Mouse (Mus musculus): ENCODE results near the gene 5730480H06Rik. TPM values are rescaled to one million over a fixed set of nuclear protein-coding genes. Genes with fewer than 3 reads are reported as not detected.
A peak's percentile ranks its signal among the peaks of the same experiment; 100 is the strongest.

5730480H06Rik gene
- polyA plus RNA-seq, 1 experiment from 2014 or later: 19.3 TPM

DNA sequence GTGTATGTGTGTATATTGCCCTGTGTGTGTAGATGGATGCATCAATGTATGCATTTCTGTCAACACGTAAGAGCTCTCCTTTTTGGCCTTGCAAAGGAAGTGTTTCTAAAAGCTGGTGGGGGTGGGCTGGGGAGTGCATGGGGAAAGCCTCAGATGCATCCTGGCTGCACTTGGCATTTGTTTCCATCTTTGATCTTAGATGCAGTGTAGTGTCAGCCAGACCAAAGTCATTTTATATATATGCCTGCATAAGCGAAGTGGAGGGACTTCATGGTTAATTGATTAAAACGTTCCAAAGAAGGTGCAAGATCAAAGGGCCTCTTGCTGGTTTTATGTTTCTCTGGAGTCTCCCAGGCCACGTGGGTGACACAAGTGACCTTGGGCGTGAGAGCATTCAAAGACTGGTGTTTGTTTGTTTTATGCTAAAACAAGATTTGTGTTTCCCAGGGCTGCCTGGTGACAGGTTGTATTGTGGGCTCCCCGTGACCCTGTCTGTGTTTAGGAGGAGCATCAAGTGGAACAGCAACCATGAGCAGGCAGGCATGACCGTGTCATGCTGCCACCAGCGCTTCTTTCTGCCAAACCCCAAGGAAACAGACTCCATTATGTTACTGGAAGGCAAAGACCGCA is 6.2 kb downstream of the 5730480H06Rik start:
- Histone ChIP-seq H3K9ac (replicated peaks; ENCODE audit: low read depth, low read length) (no peak overlapping the region), H3K27ac (ENCODE audit: low read depth, low read length) (no peak overlapping the region), H3K4me3 (ENCODE audit: low read depth, low read length) (no peak overlapping the region), H3K9me3 (ENCODE audit: control insufficient read depth, low read length) (no peaks in the 10 kb centered on the region), H3K36me3 (ENCODE audit: control insufficient read depth, insufficient read depth, low read length) (no peaks in the 10 kb centered on the region), H3K4me2 (ENCODE audit: low read depth, low read length) (no peak overlapping the region), H3K4me1 (ENCODE audit: control insufficient read depth, insufficient read depth, low read length) (no peaks in the 10 kb centered on the region), H3K27me3 (ENCODE audit: control insufficient read depth, insufficient read depth, low read length) (no peaks in the 10 kb centered on the region)
- 7% methylated on average over 9 of the region's 9 CpGs for WGBS
- ATAC-seq (ENCODE audit: low read depth): peak; percentile 34; the same call in 1 of the 2 replicates

DNA sequence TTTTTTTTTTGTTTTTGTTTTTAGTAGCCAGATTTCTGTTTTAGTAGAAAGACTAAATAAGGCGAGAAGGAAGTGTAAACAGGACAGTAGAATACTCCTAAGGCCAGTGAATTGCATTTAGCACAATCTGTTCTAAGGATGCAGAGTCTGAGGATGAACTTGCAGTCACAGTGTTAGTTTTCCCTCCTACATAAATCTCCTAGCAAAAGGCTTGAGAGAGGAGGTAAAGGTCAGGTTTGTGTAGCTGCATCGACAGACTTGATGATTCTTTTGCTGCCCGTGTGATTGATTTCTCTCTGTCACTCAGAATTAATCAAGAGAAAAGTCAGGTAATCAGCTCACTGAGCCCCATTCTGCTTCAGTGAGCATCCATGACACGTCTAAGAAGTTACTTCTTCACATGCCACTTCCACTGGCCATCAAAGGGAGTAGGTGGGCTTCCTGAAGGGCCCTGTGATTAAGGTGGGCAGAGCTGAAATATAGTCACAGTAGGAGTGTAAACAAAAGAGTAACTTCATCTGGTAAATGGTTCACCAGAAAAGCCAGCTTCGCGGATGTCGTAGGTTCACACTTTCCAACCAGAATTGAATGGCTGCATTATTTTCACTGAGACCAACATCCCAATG is 13.2 kb downstream of the 5730480H06Rik start:
- Histone ChIP-seq H3K27me3 (ENCODE audit: control insufficient read depth, insufficient read depth, low read length) (no peaks in the 10 kb centered on the region), H3K4me1 (ENCODE audit: control insufficient read depth, insufficient read depth, low read length) (no peaks in the 10 kb centered on the region), H3K36me3 (ENCODE audit: control insufficient read depth, insufficient read depth, low read length) (no peaks in the 10 kb centered on the region), H3K9me3 (ENCODE audit: control insufficient read depth, low read length) (no peaks in the 10 kb centered on the region), H3K27ac (ENCODE audit: low read depth, low read length) (no peak overlapping the region), H3K9ac (replicated peaks; ENCODE audit: low read depth, low read length) (no peak overlapping the region), H3K4me2 (ENCODE audit: low read depth, low read length) (no peak overlapping the region), H3K4me3 (ENCODE audit: low read depth, low read length) (no peak overlapping the region)
- 55% methylated on average over 7 of the region's 7 CpGs for WGBS
- ATAC-seq (ENCODE audit: low read depth): no peak

DNA sequence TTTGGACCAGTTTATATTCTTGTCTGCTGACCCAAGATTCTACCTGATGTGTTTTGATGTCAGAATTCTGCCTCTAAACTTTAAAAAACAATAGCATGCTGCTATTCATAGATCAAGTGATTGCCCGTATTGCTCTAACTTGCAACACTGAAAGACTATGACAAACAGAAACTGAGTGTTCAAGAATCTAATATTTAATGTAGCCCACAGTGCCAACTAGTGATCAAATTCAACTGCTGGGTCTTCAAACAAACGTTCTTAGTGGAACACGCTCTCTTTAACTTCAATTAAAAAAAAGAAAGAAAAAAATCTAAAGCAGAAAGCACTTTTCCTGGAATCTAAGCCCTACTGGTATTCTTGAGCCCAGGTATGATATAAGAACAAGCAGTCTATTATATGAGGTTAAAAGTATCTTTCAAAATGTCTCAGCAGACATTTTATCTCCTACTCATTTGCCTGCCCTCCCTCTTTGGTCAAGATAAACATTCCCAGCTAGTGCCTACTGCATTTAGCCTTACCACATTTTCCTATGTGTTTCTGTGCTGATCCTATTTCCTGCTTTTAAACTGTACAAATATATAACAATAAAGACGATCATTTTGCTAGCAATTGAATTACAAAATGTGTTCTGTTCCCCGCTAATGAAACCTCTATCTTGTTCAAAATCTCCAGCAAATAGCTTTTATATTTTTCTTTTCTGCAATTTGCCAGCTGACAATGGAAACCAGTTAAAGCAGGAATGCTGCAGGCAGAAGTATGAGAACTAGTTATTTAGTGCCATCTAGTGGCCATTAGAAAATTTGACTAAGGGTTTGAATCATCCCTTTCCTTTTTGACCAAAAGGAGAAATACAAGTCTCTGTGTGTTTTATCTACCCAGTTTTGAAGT is 17.6 kb downstream of the 5730480H06Rik start:
- ATAC-seq (ENCODE audit: low read depth): peak; percentile 88
- H3K4me2 ChIP-seq (ENCODE audit: low read depth, low read length): no peak overlapping the region
- no peaks in the 10 kb centered on the region for H3K27me3 ChIP-seq (ENCODE audit: control insufficient read depth, insufficient read depth, low read length)
- H3K4me1 ChIP-seq (ENCODE audit: control insufficient read depth, insufficient read depth, low read length): no peaks in the 10 kb centered on the region
- no peaks in the 10 kb centered on the region for H3K9me3 ChIP-seq (ENCODE audit: control insufficient read depth, low read length)
- no peak overlapping the region for H3K4me3 ChIP-seq (ENCODE audit: low read depth, low read length)
- no peak overlapping the region for H3K9ac ChIP-seq (replicated peaks; ENCODE audit: low read depth, low read length)
- 49% methylated on average over 5 of the region's 5 CpGs for WGBS
- no peaks in the 10 kb centered on the region for H3K36me3 ChIP-seq (ENCODE audit: control insufficient read depth, insufficient read depth, low read length)
- no peak overlapping the region for H3K27ac ChIP-seq (ENCODE audit: low read depth, low read length)

DNA sequence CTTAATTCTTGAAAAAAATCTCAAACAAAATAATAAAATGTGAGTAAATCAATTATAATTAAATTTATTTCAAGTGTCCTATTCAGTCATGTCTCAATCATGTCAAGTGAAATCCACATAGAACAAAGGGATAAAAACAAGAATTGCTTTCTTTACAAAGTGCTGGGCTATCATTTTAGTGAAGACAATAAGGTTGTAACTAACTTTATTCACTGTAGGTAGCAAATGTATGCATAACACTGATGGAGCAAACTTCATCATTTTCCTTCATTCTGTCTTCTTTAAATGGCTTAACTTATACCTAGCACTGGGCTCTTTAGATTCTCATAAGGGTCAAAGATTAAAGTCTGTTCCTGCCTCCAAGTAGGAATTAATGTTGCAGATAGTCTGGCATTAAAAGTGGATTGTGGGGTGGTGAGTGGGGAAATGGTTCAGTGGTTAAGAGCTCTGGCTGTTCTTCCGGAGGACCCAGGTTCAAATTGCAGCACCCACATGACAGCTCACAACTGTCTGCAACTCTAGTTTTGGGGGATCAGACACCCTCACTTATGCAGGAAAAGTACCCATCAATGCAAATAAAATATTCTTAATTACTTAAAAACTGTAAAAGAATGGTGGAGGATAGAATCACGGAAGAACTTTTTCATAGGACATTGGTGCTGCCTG is 18.4 kb downstream of the 5730480H06Rik start:
- no peak overlapping the region for H3K27ac ChIP-seq (ENCODE audit: low read depth, low read length)
- no peak overlapping the region for H3K4me2 ChIP-seq (ENCODE audit: low read depth, low read length)
- no peak overlapping the region for H3K4me3 ChIP-seq (ENCODE audit: low read depth, low read length)
- H3K9me3 ChIP-seq (ENCODE audit: control insufficient read depth, low read length): no peaks in the 10 kb centered on the region
- no peaks in the 10 kb centered on the region for H3K4me1 ChIP-seq (ENCODE audit: control insufficient read depth, insufficient read depth, low read length)
- WGBS: 96% methylated on average over 2 of the region's 2 CpGs
- no peak overlapping the region for H3K9ac ChIP-seq (replicated peaks; ENCODE audit: low read depth, low read length)
- H3K36me3 ChIP-seq (ENCODE audit: control insufficient read depth, insufficient read depth, low read length): no peaks in the 10 kb centered on the region
- H3K27me3 ChIP-seq (ENCODE audit: control insufficient read depth, insufficient read depth, low read length): no peaks in the 10 kb centered on the region
- no peak; the same call in 1 of the 2 replicates for ATAC-seq (ENCODE audit: low read depth)

DNA sequence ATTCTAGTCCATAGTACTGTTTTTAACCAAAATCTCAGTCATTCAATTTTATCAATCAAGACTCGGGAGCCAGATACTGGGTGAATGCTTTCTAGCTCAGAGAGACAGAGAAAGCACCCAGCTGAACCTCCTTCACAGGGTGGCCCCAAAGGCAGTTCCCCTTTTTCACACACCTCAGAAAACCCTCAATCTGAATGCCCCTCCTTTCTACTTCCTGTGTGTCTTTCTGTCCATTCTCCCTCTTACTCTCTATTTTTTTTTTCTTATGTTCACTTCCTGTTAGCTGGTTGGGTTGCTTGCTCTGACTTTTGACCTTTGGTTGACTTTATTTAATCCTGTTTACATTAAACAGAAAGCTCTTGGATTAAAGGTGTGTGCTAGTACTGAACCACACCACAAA is 21.6 kb downstream of the 5730480H06Rik start:
- Histone ChIP-seq H3K27me3 (ENCODE audit: control insufficient read depth, insufficient read depth, low read length) (no peaks in the 10 kb centered on the region), H3K4me2 (ENCODE audit: low read depth, low read length) (no peak overlapping the region), H3K36me3 (ENCODE audit: control insufficient read depth, insufficient read depth, low read length) (no peaks in the 10 kb centered on the region), H3K4me3 (ENCODE audit: low read depth, low read length) (no peak overlapping the region), H3K27ac (ENCODE audit: low read depth, low read length) (no peak overlapping the region), H3K9ac (replicated peaks; ENCODE audit: low read depth, low read length) (no peak overlapping the region), H3K9me3 (ENCODE audit: control insufficient read depth, low read length) (no peaks in the 10 kb centered on the region), H3K4me1 (ENCODE audit: control insufficient read depth, insufficient read depth, low read length) (no peaks in the 10 kb centered on the region)
- ATAC-seq (ENCODE audit: low read depth): no peak
- 81% methylated on average over 1 of the region's 1 CpGs for WGBS

DNA sequence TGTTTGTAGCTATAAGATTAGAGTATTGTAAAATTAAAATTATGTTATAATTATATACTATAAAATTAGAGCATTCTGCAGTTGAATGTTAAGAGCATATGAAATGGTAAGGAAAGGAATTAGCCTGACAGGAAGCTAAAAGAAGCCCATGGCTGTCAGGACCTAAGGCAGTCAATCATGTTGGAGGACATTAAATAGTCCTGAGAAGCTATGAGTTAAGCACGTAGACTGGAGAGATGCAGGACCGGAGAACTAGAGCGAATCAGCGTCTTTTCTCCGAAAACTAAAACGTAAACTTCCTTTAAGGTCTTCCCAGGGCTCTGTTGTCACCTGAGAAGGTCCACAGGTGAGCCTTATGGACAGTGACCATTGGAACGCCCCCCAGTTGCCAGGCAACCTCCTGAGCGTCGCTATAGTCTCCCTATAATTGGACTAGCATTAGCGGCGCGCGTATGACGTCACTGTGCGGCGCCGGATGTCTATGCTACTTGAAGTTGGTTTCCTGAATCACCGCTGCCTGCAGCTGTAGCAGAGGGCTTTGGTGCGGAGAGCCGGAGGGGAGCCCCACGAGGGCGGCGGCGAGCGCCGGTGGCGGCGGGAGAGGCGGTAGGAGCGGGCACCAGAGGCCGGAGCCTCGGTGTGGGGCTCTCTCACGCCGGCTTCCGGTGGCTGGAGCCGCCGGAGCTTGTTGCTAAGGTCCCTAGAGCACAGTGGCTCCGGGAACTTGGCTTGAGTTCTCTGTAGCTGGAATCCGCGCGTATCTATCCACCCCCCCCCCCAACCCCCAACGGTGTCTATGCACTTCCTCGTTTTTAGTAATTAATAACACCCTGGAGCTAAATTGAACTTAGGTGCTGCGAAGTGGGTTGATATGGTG is 44.4 kb downstream of the 5730480H06Rik start:
- no peaks in the 10 kb centered on the region for H3K9me3 ChIP-seq (ENCODE audit: control insufficient read depth, low read length)
- H3K36me3 ChIP-seq (ENCODE audit: control insufficient read depth, insufficient read depth, low read length): peaks cover 7% of the 10 kb centered on the region; the same call in 1 of the 2 replicates
- no peaks in the 10 kb centered on the region for H3K27me3 ChIP-seq (ENCODE audit: control insufficient read depth, insufficient read depth, low read length)
- ATAC-seq (ENCODE audit: low read depth): peak; percentile 100
- no peaks in the 10 kb centered on the region; the same call in 1 of the 2 replicates for H3K4me1 ChIP-seq (ENCODE audit: control insufficient read depth, insufficient read depth, low read length)
- H3K4me3 ChIP-seq (ENCODE audit: low read depth, low read length): peak overlapping the region; percentile 62
- peak overlapping the region; percentile 56 for H3K4me2 ChIP-seq (ENCODE audit: low read depth, low read length)
- no peak overlapping the region for H3K27ac ChIP-seq (ENCODE audit: low read depth, low read length)
- H3K9ac ChIP-seq (replicated peaks; ENCODE audit: low read depth, low read length): peak overlapping the region; percentile 53
- WGBS: under 1% methylated on average over 44 of the region's 44 CpGs

DNA sequence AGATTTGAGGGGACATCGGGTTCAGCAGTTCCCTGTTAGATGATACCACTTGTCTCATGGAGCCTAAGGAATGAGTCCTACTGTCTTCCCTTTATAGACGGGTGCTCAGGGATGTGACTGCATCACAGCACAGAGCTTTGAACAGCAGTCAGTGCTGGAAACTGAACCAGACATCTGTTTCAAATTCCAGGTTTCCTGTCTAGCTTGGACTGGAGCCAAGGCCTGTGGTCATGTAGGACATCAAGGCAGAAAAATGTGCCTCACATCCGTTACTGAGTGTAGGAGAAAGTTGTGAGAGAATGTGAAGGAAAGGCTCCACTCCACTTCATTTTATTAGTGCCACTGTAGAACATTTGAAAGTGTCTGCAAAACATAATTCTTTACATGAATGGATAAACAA is 74.7 kb downstream of the 5730480H06Rik start:
- Histone ChIP-seq H3K27me3 (ENCODE audit: control insufficient read depth, insufficient read depth, low read length) (no peaks in the 10 kb centered on the region), H3K36me3 (ENCODE audit: control insufficient read depth, insufficient read depth, low read length) (no peaks in the 10 kb centered on the region), H3K4me1 (ENCODE audit: control insufficient read depth, insufficient read depth, low read length) (no peaks in the 10 kb centered on the region), H3K4me3 (ENCODE audit: low read depth, low read length) (no peak overlapping the region), H3K4me2 (ENCODE audit: low read depth, low read length) (no peak overlapping the region), H3K27ac (ENCODE audit: low read depth, low read length) (no peak overlapping the region), H3K9me3 (ENCODE audit: control insufficient read depth, low read length) (no peaks in the 10 kb centered on the region), H3K9ac (replicated peaks; ENCODE audit: low read depth, low read length) (no peak overlapping the region)
- no peak for ATAC-seq (ENCODE audit: low read depth)
- WGBS: 75% methylated on average over 3 of the region's 3 CpGs

DNA sequence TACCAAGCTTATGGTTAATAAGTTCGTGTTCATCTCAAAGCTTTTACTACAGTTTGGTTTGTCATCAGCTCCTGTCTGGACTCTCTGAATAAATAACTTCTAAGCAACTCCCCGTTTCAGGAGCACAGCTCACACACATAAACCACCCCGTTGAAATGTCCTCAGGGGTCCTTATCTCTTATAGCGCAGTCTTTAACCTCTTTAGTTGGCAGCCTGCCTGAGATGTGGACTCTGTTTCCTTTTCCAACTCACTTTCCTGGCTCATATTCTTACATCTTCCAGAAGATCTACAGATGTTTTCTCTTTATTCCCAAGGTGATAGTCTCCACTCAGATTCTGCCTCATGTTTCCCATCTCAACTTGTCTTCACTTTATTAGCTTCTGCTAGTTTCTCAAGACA is 80.5 kb downstream of the 5730480H06Rik start:
- no peak overlapping the region for H3K9ac ChIP-seq (replicated peaks; ENCODE audit: low read depth, low read length)
- H3K36me3 ChIP-seq (ENCODE audit: control insufficient read depth, insufficient read depth, low read length): no peaks in the 10 kb centered on the region
- H3K4me3 ChIP-seq (ENCODE audit: low read depth, low read length): no peak overlapping the region
- H3K27me3 ChIP-seq (ENCODE audit: control insufficient read depth, insufficient read depth, low read length): no peaks in the 10 kb centered on the region
- H3K27ac ChIP-seq (ENCODE audit: low read depth, low read length): no peak overlapping the region
- H3K4me1 ChIP-seq (ENCODE audit: control insufficient read depth, insufficient read depth, low read length): no peaks in the 10 kb centered on the region
- H3K9me3 ChIP-seq (ENCODE audit: control insufficient read depth, low read length): no peaks in the 10 kb centered on the region
- ATAC-seq (ENCODE audit: low read depth): no peak
- 71% methylated on average over 4 of the region's 4 CpGs for WGBS
- no peak overlapping the region for H3K4me2 ChIP-seq (ENCODE audit: low read depth, low read length)

Measured in neural tube, embryonic 14.5 days (tissue).